Mouse (Mus musculus) embryonic facial prominence, embryonic 10.5 days (tissue): ENCODE measurements at regions not wholly inside any gene's neighbourhood (a gene's known extent, or its start where the extent isn't known, plus 50 kb on each side); places are given as distances from the start of the nearest gene placed in this dataset.

Experiments
- DNase-seq: peaks from one replicate; pipeline ENCODE4 v3.0.0-alpha.2; 2017; ENCODE audit warnings: low spot score
- H3K27ac ChIP-seq: fragments of 300-500 bp; sonication (generic); replicated peaks from 2 replicates; pipeline ENCODE4 v1.5.1; 2016; ENCODE audit warnings: mild to moderate bottlenecking
- H3K27me3 ChIP-seq: fragments of 300-500 bp; sonication (generic); replicated peaks from 2 replicates; pipeline ENCODE4 v1.6.1; 2016; ENCODE audit warnings: low read depth, mild to moderate bottlenecking; ENCODE audit not compliant: poor library complexity, severe bottlenecking
- H3K36me3 ChIP-seq: fragments of 300-500 bp; sonication (generic); replicated peaks from 2 replicates; pipeline ENCODE4 v1.6.1; 2016; ENCODE audit warnings: mild to moderate bottlenecking, moderate library complexity
- H3K4me1 ChIP-seq: fragments of 300-500 bp; sonication (generic); 2 replicates; pipeline ENCODE4 v1.6.1; 2016
- H3K4me3 ChIP-seq: fragments of 300-500 bp; sonication (generic); 2 replicates; pipeline ENCODE4 v1.5.1; 2016; ENCODE audit warnings: mild to moderate bottlenecking, moderate library complexity
- H3K9me3 ChIP-seq: fragments of 300-500 bp; sonication (generic); 2 replicates; pipeline ENCODE4 v1.6.1; 2016; ENCODE audit warnings: mild to moderate bottlenecking
- WGBS: fragments of 180-500 bp; shearing (Covaris S2); methylation state at CpG from one replicate; pipeline ENCODE4 v1.1.7; 2016; 5-methylcytosine and 5-hydroxymethylcytosine counted together

DNA sequence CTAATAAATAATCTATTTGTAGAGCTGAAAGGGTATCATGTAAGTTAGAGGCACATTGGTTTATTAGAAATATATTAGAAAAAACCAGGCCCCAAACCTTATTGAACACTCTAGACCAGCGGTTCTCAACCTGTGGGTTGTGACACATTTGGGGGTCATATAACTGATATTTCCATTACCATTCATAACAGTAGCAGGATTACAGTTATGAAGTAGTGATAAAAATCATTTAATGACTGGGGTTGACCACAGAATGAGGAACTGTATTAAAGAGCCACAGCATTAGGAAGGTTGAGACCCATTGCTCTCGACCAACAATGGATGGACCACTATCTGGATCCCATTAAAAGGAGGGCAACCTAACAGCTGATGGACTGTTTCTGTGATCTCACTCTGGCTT is 92.8 kb upstream of the F13a1 start:
- 95% methylated on average over 2 of the region's 2 CpGs for WGBS
- no peak for DNase-seq
- no peaks in the 10 kb centered on the region for H3K27me3 ChIP-seq

DNA sequence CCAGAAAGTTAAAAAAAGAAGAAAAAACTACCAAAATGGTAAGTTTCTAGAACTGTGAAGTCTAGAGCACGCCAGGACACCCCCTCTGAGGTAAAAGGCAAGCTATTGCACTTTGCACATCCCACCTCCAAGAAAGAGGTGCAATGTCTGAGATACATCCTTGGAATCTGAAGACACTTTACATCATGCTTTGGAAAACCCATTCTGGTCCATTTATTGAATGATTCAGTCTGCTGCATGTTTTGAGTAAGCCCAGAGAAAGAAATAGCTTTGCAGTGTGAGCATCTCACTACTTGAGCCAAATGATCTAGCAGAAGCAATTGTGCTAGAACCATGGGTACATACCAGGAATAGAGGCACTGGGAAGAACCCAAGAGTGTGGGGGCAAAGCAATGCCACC is 85.1 kb upstream of the F13a1 start:
- no peak for DNase-seq
- Histone ChIP-seq H3K4me3 (no peak overlapping the region), H3K4me1 (no peaks in the 10 kb centered on the region), H3K27me3 (no peaks in the 10 kb centered on the region), H3K27ac (no peak overlapping the region), H3K9me3 (no peaks in the 10 kb centered on the region), H3K36me3 (no peaks in the 10 kb centered on the region)
- 70% methylated on average over 1 of the region's 1 CpGs for WGBS

More for the DNA sequence above, 92.8 kb upstream of the F13a1 start:
- H3K4me3 ChIP-seq, result no peak overlapping the region
- no peaks in the 10 kb centered on the region for H3K9me3 ChIP-seq
- no peaks in the 10 kb centered on the region for H3K4me1 ChIP-seq
- no peak overlapping the region for H3K27ac ChIP-seq
- no peaks in the 10 kb centered on the region for H3K36me3 ChIP-seq

DNA sequence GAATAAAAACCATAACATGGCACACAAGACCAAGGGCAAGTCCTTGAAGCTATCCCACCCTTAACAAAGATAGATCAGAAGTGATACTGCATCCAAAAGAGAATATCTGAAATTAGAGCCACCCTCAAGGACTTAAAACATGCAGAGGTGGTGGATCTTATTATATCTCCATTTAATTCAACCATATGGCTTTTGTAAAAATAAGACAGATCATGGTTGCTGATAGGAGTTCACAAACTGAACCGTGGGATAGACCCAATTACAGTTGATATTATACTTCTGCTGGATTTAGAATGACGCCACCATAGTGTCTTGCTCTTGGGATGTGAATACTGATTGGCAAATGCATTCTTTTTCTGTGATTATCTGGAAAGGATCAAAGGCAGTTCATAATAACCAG is 84.5 kb upstream of the F13a1 start:
- 86% methylated on average over 2 of the region's 2 CpGs for WGBS
- DNase-seq, result no peak
- no peaks in the 10 kb centered on the region for H3K9me3 ChIP-seq

DNA sequence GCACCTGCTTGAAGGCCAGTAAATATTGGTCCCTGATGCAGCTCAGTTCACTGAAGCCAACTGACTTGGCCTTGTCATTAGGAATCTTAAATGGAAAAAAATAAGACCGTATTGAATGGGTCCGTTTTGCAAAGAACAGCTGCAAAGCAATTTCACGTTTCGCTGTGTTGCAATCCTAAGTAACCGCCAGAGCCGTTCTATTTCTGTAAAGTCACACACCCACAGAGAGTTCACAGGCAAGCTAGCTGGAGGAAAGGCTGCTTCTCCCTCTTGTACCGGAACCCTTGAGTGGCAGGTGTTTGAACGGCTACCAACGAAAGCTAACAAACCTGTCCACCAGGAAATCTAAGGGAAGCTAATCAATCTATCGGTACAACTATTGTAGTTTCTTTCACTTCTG is 80.6 kb upstream of the F13a1 start:
- 89% methylated on average over 10 of the region's 10 CpGs for WGBS
- no peak overlapping the region for H3K4me3 ChIP-seq
- no peaks in the 10 kb centered on the region for H3K27me3 ChIP-seq
- H3K4me1 ChIP-seq, result no peaks in the 10 kb centered on the region
- no peak overlapping the region for H3K27ac ChIP-seq
- H3K9me3 ChIP-seq, result no peaks in the 10 kb centered on the region
- no peaks in the 10 kb centered on the region for H3K36me3 ChIP-seq
- DNase-seq, result no peak

More for the DNA sequence above, 84.5 kb upstream of the F13a1 start:
- no peak overlapping the region for H3K4me3 ChIP-seq
- H3K4me1 ChIP-seq, result no peaks in the 10 kb centered on the region
- no peak overlapping the region for H3K27ac ChIP-seq
- no peaks in the 10 kb centered on the region for H3K36me3 ChIP-seq
- H3K27me3 ChIP-seq, result no peaks in the 10 kb centered on the region

DNA sequence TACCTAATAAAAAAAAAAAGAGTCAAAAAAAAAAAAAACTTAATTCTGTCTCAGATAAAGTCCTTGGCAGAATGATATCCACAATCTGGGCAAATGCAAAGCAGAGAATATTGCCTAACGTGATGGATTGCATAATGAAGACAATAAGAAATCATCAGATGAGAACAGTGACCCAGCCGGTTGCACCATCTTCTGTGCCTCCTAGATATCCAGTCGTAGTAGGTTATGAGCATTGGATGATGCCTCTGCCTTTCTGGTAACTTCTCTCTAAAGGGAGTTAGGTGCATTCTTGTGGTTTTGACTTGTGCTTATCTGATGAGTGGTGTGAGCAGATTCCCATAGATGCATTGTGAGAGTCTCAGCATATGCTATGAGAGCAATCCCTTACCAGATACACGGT is 71.6 kb upstream of the F13a1 start:
- Histone ChIP-seq H3K4me3 (no peak overlapping the region), H3K9me3 (no peaks in the 10 kb centered on the region), H3K4me1 (no peaks in the 10 kb centered on the region), H3K36me3 (no peaks in the 10 kb centered on the region), H3K27me3 (no peaks in the 10 kb centered on the region), H3K27ac (no peak overlapping the region)
- DNase-seq, result no peak
- whole genome bisulfite sequencing, result 93% methylated on average over 4 of the region's 4 CpGs

DNA sequence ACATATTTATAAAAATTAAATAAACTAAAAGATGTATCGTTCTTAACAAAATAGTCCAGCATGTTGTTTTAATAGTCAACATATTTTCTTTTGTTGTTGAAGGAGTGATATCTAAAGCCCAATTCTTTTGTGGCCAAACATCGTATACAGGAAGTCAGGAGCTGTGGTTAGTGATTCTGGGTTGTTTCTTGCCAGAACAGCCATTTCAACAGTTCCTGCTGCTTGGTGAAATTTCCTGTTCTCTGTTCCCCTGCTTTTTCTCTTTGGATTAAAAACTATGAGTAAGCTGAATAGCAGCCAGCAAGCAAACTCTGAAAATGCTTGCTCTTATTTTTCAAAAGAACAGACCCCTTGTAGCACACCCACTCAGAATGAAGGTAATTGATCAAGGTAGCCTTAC is 70.2 kb upstream of the F13a1 start:
- H3K4me3 ChIP-seq, result no peak overlapping the region
- H3K36me3 ChIP-seq, result no peaks in the 10 kb centered on the region
- H3K27me3 ChIP-seq, result no peaks in the 10 kb centered on the region
- H3K9me3 ChIP-seq, result no peaks in the 10 kb centered on the region
- H3K27ac ChIP-seq, result no peak overlapping the region
- no peak for DNase-seq
- 81% methylated on average over 2 of the region's 2 CpGs for WGBS
- H3K4me1 ChIP-seq, result no peaks in the 10 kb centered on the region

DNA sequence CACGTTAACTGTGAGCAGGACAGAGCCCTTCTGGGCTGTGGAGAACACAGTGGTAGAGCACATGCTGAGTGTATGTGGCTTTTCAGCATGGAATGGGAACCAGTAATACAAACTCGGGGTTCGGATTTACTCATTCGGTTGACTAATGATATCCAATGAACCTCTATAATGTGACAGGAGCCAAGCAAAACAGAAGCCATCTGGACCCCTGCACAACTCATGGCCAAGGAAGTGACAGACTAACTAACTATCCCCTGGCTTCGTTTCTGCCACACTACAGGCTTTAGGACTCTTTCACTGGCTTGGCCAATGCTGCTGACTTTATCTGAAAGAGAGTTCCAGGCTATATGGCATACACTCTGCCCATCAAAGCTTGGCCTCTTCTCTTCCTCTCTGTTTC is 64.3 kb upstream of the F13a1 start:
- H3K36me3 ChIP-seq, result no peaks in the 10 kb centered on the region
- H3K4me3 ChIP-seq, result no peak overlapping the region
- H3K4me1 ChIP-seq, result no peaks in the 10 kb centered on the region
- no peaks in the 10 kb centered on the region for H3K27me3 ChIP-seq
- no peak overlapping the region for H3K27ac ChIP-seq
- no peaks in the 10 kb centered on the region for H3K9me3 ChIP-seq
- WGBS, result 84% methylated on average over 5 of the region's 5 CpGs
- no peak for DNase-seq

DNA sequence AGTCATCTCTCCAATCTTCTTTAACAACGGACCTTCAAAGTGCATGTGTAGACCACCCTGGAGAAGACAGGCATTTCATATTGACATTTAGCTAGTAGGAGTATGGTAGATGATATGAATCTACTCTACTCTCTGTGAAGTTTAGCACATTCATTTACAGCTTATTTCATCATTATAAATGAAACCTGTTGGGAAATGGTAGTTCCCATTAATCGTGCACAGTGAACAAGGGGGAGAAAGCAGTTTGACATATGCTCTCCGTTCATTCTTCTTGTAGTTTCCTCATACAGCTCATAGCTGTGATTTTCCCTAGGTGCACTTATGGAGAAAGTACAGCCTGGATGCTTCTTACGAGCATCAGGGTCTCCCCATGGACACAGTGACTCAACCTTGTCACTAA is 61.7 kb upstream of the F13a1 start:
- Histone ChIP-seq H3K4me3 (no peak overlapping the region), H3K36me3 (no peaks in the 10 kb centered on the region), H3K27ac (no peak overlapping the region), H3K9me3 (no peaks in the 10 kb centered on the region), H3K27me3 (no peaks in the 10 kb centered on the region), H3K4me1 (no peaks in the 10 kb centered on the region)
- no peak for DNase-seq
- WGBS, result 87% methylated on average over 4 of the region's 4 CpGs

DNA sequence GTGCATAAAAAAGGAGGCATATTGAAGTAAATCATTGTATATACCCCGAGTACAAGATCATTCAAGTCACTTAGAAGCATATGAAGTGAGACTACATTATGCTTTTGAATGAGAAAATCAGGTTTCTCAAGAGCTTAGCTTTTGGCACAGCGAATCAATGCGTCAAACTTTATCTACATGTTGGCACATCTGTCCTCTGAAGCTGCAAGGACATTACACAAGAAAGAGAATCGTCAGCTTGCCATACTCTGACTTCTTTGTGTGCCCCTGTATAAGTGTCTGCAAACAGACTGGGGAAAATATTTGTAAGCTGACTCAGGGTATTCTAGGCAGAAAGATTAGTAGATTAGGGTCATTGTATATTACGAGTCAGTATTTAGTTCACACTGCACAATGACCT is 57.7 kb upstream of the F13a1 start:
- Histone ChIP-seq H3K27me3 (no peaks in the 10 kb centered on the region), H3K9me3 (no peaks in the 10 kb centered on the region), H3K27ac (no peak overlapping the region), H3K36me3 (no peaks in the 10 kb centered on the region), H3K4me1 (peaks cover 7% of the 10 kb centered on the region), H3K4me3 (no peak overlapping the region)
- DNase-seq, result no peak
- WGBS, result 83% methylated on average over 5 of the region's 5 CpGs

DNA sequence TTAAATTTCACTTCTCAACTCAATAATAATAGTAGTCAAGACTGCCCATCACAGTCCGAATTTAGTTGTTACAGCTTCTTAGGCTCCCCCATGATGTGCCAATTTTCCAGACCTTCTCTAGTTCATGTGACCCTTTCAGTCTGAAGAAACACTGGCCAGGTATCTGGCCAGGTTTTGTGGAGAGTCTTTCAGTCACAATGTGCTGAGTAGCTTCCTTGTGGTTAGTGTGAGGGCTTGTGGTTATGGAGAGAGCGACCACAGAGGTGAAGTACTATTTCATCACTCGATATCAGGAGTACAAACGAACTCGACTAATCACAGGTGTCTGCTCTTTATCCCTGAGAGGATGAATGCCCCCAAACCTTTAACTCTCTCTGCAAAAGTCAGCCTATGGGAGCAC is 56.0 kb upstream of the F13a1 start:
- 91% methylated on average over 5 of the region's 5 CpGs for WGBS
- H3K27ac ChIP-seq, result no peak overlapping the region
- no peaks in the 10 kb centered on the region for H3K27me3 ChIP-seq
- peaks cover 7% of the 10 kb centered on the region for H3K4me1 ChIP-seq
- H3K4me3 ChIP-seq, result no peak overlapping the region
- no peaks in the 10 kb centered on the region for H3K36me3 ChIP-seq
- H3K9me3 ChIP-seq, result no peaks in the 10 kb centered on the region
- no peak for DNase-seq

DNA sequence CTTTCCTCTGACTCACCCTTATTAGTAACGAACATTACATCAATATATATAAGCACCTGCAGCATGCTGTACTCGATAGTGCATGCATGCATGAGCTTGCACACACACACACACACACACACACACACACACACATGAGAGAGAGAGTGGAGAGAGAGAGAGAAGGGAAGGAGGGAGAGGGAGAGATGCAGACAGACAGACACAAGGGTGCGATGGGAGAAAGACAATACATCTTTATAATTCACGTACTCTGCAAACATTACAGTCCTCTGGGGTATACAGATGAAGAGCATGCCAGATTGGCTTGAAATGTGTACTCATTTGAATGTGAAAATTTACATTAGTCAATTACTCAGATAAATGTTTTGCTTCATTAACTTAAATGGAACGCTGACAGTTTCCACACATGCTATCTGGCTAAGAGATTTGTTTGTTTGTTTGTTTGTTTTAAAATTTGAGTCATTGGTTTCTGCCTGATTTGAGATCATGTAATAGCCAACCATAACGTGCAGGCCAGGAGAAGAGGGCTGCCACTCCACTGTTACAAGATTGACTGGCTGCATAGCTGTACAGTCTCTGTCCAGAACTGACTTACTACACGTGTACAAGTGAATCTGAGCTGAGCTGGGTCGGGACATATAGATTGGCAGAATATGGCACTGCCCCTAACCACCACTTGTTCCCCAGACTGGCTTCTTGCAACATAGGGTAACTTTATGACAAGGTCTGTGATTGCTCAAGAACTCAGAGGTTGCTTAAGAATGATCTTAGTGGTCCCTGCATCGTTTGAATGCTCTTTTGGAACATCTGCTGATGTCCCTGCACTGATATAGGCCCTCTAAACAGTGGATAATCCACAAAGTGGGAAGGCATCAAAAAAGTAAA is 54.6 kb upstream of the F13a1 start:
- no peaks in the 10 kb centered on the region for H3K9me3 ChIP-seq
- H3K27ac ChIP-seq, result no peak overlapping the region
- peaks cover 7% of the 10 kb centered on the region for H3K4me1 ChIP-seq
- H3K36me3 ChIP-seq, result no peaks in the 10 kb centered on the region
- no peak overlapping the region for H3K4me3 ChIP-seq
- H3K27me3 ChIP-seq, result no peaks in the 10 kb centered on the region
- 75% methylated on average over 9 of the region's 9 CpGs for WGBS
- no peak for DNase-seq

DNA sequence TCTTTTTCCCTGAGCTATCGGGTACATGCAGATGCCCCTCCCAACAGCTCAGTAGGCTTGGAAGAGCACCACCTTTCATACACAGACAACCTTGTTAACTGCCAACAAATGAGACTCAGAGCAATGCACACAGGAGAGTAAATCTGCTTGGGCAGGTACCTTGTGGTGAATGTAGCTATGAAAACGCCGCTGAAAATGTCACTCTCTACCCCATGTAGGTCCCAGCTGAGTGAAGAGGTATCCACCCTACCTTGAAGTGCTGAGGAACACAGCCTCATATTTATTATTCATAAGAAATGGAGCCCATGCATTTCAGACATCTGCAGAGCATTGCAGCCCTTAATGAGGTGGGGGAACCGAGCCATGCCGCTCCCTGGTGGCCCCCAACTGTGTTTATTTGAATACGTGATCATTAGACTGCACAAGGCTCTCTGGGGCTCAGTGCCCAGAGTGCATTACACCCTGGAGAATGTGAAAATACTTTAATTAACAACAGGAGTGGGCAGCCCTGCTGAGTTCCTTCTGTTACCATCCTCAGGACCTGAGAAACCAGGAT is 53.8 kb upstream of the F13a1 start:
- DNase-seq, result no peak

DNA sequence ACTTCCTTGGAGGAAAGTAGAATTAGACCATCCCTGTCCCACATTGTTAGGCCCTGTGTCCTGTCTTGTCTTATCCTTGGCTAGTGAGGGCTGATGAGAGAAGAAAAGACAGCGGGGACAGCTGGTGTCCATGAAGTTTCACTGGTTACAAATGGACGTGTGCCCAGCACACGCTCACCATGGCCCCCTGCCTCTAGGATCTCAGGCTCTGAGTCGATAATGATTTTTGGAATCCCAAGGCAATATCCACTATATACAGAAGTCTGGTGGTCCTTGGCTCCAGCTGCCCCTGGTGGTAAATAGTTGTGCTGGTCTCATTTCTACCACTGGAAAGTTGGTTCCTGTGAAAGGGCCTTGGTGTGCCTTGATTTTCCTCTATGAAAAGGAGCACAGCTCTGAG is 51.7 kb upstream of the F13a1 start:
- H3K36me3 ChIP-seq, result no peaks in the 10 kb centered on the region
- peaks cover 7% of the 10 kb centered on the region for H3K4me1 ChIP-seq
- no peak for DNase-seq
- 95% methylated on average over 4 of the region's 4 CpGs for WGBS
- no peak overlapping the region for H3K4me3 ChIP-seq
- no peak overlapping the region for H3K27ac ChIP-seq
- 0 out of 2 replicates have a peak, but pooled peaks cover 2% of the 10 kb centered on the region for H3K9me3 ChIP-seq
- H3K27me3 ChIP-seq, result no peaks in the 10 kb centered on the region

More for the DNA sequence above, 53.8 kb upstream of the F13a1 start:
- no peak overlapping the region for H3K4me3 ChIP-seq
- H3K9me3 ChIP-seq, result 0 out of 2 replicates have a peak, but pooled peaks cover 2% of the 10 kb centered on the region
- no peak overlapping the region for H3K27ac ChIP-seq
- no peaks in the 10 kb centered on the region for H3K36me3 ChIP-seq
- peaks cover 7% of the 10 kb centered on the region for H3K4me1 ChIP-seq
- H3K27me3 ChIP-seq, result no peaks in the 10 kb centered on the region
- 51% methylated on average over 6 of the region's 6 CpGs for WGBS
